Mouse (Mus musculus) C2C12 (cell line): ENCODE data around the gene Hexim2. TPM values are rescaled to one million over a fixed set of nuclear protein-coding genes. Genes with fewer than 3 reads are reported as not detected.

Experiments
- H3K27me3 ChIP-seq: one replicate; pipeline ENCODE4 v1.6.1; 2011; ENCODE audit not compliant: control insufficient read depth, insufficient read depth, insufficient read length
- H3K36me3 ChIP-seq: one replicate; pipeline ENCODE4 v1.6.1; 2011; ENCODE audit not compliant: control insufficient read depth, insufficient read depth
- H3K4me3 ChIP-seq: one replicate; pipeline ENCODE4 v1.5.1; 2011; ENCODE audit warnings: mild to moderate bottlenecking, control low read depth; ENCODE audit not compliant: poor library complexity, insufficient read depth, severe bottlenecking
- H3K79me2 ChIP-seq: one replicate; pipeline ENCODE4 v1.6.1; 2011; ENCODE audit not compliant: control insufficient read depth, insufficient read depth
- H3K79me3 ChIP-seq: one replicate; pipeline ENCODE4 v1.6.1; 2011; ENCODE audit warnings: low read depth, control low read depth
- H3ac ChIP-seq: one replicate; pipeline ENCODE3; 2011; ENCODE audit warnings: low read depth; ENCODE audit not compliant: control insufficient read depth, insufficient read length
- CEBPB ChIP-seq: IDR thresholded peaks from one replicate; pipeline ENCODE4 v1.6.1; 2011; ENCODE audit warnings: low read depth, mild to moderate bottlenecking, control low read depth, moderate library complexity
- CTCF ChIP-seq: IDR thresholded peaks from one replicate; pipeline ENCODE4 v1.5.1; 2011; ENCODE audit not compliant: control insufficient read depth, insufficient read depth, insufficient read length
- FOSL1 ChIP-seq: IDR thresholded peaks from one replicate; pipeline ENCODE4 v1.8.0; 2011; ENCODE audit warnings: mild to moderate bottlenecking, low read length; ENCODE audit not compliant: poor library complexity, insufficient read depth, severe bottlenecking
- MAX ChIP-seq: IDR thresholded peaks from one replicate; pipeline ENCODE4 v1.6.1; 2011; ENCODE audit warnings: mild to moderate bottlenecking, control low read depth
- MYOD1 ChIP-seq: IDR thresholded peaks from one replicate; pipeline ENCODE4 v1.6.1; 2011; ENCODE audit warnings: low read depth; ENCODE audit not compliant: control insufficient read depth, insufficient read length
- MYOG ChIP-seq: IDR thresholded peaks from one replicate; pipeline ENCODE4 v1.6.1; 2011; ENCODE audit not compliant: control insufficient read depth, insufficient read length; ENCODE audit errors: extremely low read depth
- USF1 ChIP-seq: IDR thresholded peaks from one replicate; pipeline ENCODE4 v1.6.1; 2011; ENCODE audit warnings: low read depth, mild to moderate bottlenecking, control low read depth, moderate library complexity
- polyA plus RNA-seq: library from polyadenylated mRNA; unstranded; fragments of >200 nt; fragmentation: generic; extraction: Trizol; gene quantifications from one replicate; pipeline ENCODE4 v1.2.1, GENCODE M21; 2012; ENCODE audit warnings: missing spikeins

Hexim2 gene
- polyA plus RNA-seq, 1 experiment, result 3.4 TPM

DNA sequence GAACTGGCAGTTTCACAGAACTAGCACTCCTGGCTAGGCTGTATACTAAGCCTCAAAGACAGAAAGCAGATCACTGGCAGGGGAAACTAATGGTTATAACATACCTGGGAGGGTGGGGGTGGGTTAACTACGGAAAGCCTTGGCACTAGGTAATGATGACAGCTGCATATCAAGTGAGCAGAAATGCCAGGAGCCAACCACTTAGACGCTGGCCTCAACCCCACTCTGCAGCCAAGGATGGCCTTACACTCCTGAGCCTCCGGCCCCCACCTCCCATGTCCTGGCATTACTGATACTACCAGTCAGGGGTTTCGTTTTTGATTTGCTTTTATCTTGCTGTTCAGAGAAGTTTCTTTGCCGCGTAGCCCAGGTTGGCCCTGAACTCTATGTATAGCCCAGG, 36.4 kb upstream of the Hexim2 start:
- Histone ChIP-seq H3K79me2 (peaks cover 68% of the 10 kb centered on the region), H3K4me3 (no peak overlapping the region), H3ac (no peak overlapping the region), H3K27me3 (no peaks in the 10 kb centered on the region), H3K79me3 (peaks cover 36% of the 10 kb centered on the region), H3K36me3 (peaks cover 19% of the 10 kb centered on the region)
- TF ChIP-seq FOSL1 (no peak), MAX (no peak)

DNA sequence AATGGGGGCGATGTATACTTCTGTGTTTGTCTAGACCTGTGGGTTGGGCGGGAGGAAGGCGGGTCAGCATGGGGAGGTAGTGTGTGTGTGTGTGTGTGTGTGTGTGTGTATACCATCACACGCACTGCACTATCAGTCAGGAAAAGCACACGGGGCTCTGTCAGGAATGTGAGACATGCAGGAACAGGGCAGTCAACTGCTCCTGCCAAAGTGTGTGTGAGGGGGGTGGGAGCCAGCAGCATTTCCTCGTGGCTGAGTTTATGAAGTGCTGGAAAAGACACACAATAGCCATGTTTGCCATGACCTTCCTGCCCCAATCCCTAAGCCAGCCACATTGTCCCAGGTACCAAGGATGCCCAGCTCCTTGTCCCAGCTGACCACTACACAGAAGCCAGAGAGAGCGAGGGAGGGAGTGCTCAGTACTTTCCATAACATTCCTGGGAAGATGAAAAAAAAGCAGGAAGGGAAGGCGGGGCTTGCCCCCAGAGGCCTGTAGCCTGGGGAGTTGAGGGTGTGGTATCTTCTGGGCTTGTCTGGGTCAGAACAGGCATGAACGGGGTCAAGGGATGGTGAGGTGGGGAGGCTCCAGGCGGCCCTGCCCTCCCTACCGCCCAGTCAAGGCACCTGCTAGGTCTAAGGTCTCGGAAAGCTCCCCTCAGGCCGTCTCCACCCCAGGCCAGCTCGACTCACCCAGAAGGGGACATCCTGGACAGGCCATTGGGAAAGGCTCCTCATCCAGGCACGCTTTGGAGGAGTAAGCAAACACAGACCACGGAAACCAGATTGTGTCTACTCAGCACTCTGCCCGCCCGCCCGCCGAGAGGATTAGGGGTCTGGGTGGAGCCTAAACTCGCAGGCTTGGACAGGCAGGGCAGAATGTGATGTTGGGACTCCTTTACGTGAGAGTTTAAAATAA, 35.0 kb upstream of the Hexim2 start:
- TF ChIP-seq FOSL1, result no peak
- no peak for TF ChIP-seq USF1
- no peak for TF ChIP-seq CEBPB
- TF ChIP-seq MYOD1, result no peak
- Histone ChIP-seq H3K79me3 (peaks cover 42% of the 10 kb centered on the region), H3K79me2 (peaks cover 75% of the 10 kb centered on the region), H3ac (peak overlapping the region; percentile 5), H3K4me3 (no peak overlapping the region), H3K36me3 (peaks cover 19% of the 10 kb centered on the region), H3K27me3 (no peaks in the 10 kb centered on the region)

DNA sequence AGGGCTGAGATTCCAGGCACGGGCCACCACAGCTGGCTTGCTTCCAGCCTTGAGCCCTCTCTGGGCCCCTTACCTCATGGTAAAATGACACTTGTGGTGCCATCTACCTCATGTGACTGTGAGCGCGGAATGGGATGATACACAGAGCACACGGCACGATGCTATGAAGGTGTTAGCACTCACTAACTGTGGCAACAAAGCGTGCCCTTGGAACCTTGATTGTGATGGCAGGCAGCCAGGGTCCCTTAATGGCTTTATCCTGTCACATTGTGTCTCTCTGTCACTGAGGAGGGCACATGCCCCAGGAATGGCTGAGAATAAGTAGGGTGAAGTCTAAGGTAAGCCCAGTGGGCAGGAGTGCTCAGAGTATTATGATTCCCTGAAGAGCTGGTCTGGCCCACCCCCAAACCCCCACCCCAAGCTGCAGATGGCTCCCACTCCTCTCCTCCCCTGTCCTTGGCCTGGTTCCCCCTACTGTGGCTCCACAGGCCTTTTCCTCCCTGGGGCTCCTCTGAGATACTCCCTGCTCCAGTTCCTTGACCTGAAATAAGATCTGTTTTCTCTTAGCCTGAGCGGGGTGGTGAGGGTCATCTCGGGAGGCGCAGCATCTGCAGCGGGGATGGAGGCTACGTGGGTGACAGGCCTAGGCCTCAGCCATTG, 33.6 kb upstream of the Hexim2 start:
- no peak for TF ChIP-seq MYOD1
- TF ChIP-seq USF1, result no peak
- no peak for TF ChIP-seq FOSL1
- no peak for TF ChIP-seq MAX
- TF ChIP-seq CEBPB, result no peak
- TF ChIP-seq CTCF, result no peak
- TF ChIP-seq MYOG, result no peak
- Histone ChIP-seq H3ac (peak overlapping the region; percentile 19), H3K79me3 (peaks cover 40% of the 10 kb centered on the region), H3K36me3 (peaks cover 19% of the 10 kb centered on the region), H3K27me3 (no peaks in the 10 kb centered on the region), H3K79me2 (peaks cover 73% of the 10 kb centered on the region), H3K4me3 (no peak overlapping the region)

DNA sequence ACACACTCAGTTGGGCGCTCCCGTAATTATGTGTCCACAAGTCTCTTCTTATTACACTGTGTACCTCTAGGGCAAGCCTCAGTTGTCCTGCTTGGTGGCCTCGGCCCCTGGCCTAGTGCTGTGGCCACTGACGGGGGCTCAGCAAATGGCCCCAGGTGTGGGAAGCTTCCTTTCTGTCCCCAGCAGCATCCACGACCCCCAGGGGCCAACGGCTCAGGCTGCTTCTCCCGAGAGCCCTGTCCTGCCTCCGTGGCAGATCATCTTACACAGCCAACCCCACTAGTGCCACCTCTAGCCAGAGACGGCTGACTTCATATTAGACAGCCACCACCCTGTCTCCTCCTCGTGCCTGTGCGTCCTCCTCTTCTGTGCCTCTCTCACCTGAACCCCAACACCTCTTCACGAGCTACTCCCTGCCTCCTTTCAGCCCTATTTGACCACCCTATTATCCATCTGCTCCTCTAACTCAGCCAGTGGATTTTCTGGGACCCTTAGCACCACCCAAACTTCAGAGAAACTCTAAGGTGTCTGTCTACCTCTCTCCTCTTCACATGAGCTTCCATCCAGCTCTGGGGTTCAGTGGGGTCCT, 32.8 kb upstream of the Hexim2 start:
- Histone ChIP-seq H3K79me2 (peaks cover 80% of the 10 kb centered on the region), H3K36me3 (peaks cover 19% of the 10 kb centered on the region), H3K79me3 (peaks cover 40% of the 10 kb centered on the region), H3K27me3 (no peaks in the 10 kb centered on the region), H3K4me3 (no peak overlapping the region), H3ac (peak overlapping the region; percentile 22)
- TF ChIP-seq FOSL1 (no peak), MAX (no peak), CEBPB (no peak), MYOG (no peak), MYOD1 (no peak), USF1 (no peak), CTCF (no peak)

DNA sequence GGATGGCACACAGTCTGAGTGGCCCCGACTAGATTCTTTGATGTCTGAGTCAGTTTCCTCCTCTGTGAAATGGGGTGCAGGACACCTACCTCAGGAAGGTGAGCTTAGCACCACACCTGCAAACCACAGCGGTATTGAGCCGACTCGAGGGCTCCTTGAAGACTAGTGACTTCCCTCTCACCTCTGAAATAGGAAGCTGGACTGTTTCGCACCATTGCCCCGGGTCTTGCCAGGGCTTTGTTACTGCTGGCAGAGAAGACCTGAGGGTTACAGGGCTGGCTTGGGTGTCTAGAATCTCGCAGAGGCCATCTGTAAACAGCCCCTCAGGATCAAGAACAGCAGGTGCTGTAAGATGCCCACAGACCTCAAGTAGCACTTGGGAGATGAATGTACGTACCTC, 31.9 kb upstream of the Hexim2 start:
- no peak for TF ChIP-seq CTCF
- no peak for TF ChIP-seq FOSL1
- TF ChIP-seq CEBPB, result no peak
- no peak for TF ChIP-seq MAX
- no peak for TF ChIP-seq MYOD1
- TF ChIP-seq MYOG, result no peak
- TF ChIP-seq USF1, result no peak
- H3K79me3 ChIP-seq, result peaks cover 39% of the 10 kb centered on the region
- no peaks in the 10 kb centered on the region for H3K27me3 ChIP-seq
- peaks cover 19% of the 10 kb centered on the region for H3K36me3 ChIP-seq
- peaks cover 73% of the 10 kb centered on the region for H3K79me2 ChIP-seq
- peak overlapping the region; percentile 53 for H3K4me3 ChIP-seq
- H3ac ChIP-seq, result peak overlapping the region; percentile 10
